Mouse (Mus musculus) erythroblast, embryonic 14.5 days (primary cell): ENCODE results near the gene Esp22.

ENCODE experiments used
- GATA1 ChIP-seq: IDR thresholded peaks from 2 replicates; pipeline ENCODE4 v1.6.1; 2012; ENCODE audit warnings: low read length, inconsistent platforms, mixed read lengths
- TAL1 ChIP-seq: IDR thresholded peaks from 3 replicates; pipeline ENCODE4 v1.6.1; 2012; ENCODE audit warnings: low read length, inconsistent platforms, mixed read lengths

- TF ChIP-seq GATA1 = no peak
- TF ChIP-seq TAL1 = no peak
These were observed 31.5 kb upstream of the Esp22 start for GRCm38 (mm10) chr17:39063641-39064040.
